In the genomic region with DNA sequence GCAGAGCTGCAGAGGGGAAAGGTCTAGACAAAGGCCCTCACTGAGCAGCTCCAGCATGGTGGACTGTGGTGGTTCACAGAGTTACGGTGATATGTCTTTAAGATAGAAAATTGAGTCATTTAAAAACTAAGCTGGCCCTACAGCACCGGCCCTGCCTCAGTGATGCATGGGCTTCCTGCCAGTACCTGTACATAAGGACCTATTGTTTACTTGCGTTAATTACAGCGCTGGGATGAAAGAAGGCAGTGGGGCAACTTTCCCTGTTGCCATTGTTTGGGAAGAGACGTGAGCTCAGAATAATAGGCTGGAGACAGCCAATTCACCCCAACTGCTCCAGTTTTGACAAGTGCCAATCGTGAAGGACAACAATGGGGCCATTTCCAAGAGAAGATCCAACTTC, we compare ENCODE assay signal across 8 mouse cellular contexts. TPM values are rescaled to one million over a fixed set of nuclear protein-coding genes. Genes with fewer than 3 reads are reported as not detected.
DNase-seq lines count a peak whose midpoint lies in the region; ATAC-seq and TF ChIP-seq lines count a peak whose summit lies in the region.

No protein-coding gene starts in this region.

- H3K9ac ChIP-seq in lung, postnatal 0 days (replicated peaks; ENCODE audit: low read depth) = no peak overlapping the region
- H3K9ac ChIP-seq in forebrain, embryonic 14.5 days (ENCODE audit: low read length) = no peak overlapping the region
- H3K9ac ChIP-seq in stomach, embryonic 16.5 days (ENCODE audit: low read length) = no peak overlapping the region

- H3K4me3 ChIP-seq in heart, embryonic 10.5 days = no peak overlapping the region
- no peak overlapping the region for H3K4me3 ChIP-seq in lung, postnatal 0 days (ENCODE audit: low read depth, low read length)
- H3K4me3 ChIP-seq in forebrain, embryonic 14.5 days (ENCODE audit: low read depth, low read length) = no peak overlapping the region
- no peak overlapping the region for H3K4me3 ChIP-seq in stomach, embryonic 16.5 days (replicated peaks; ENCODE audit: low read length)

- H3K36me3 ChIP-seq in heart, embryonic 10.5 days = 0 out of 2 replicates have a peak, but pooled peaks cover under 1% of the 10 kb centered on the region
- H3K36me3 ChIP-seq in lung, postnatal 0 days (ENCODE audit: insufficient read depth, low read length) = no peaks in the 10 kb centered on the region
- no peaks in the 10 kb centered on the region for H3K36me3 ChIP-seq in forebrain, embryonic 14.5 days (ENCODE audit: control insufficient read depth, insufficient read depth, low read length)
- no peaks in the 10 kb centered on the region for H3K36me3 ChIP-seq in stomach, embryonic 16.5 days (ENCODE audit: control insufficient read depth, insufficient read depth, low read length)

- peaks cover 28% of the 10 kb centered on the region for H3K4me1 ChIP-seq in heart, embryonic 10.5 days
- H3K4me1 ChIP-seq in lung, postnatal 0 days (ENCODE audit: insufficient read depth, low read depth, low read length) = peaks cover 4% of the 10 kb centered on the region
- peaks cover 25% of the 10 kb centered on the region for H3K4me1 ChIP-seq in forebrain, embryonic 14.5 days (ENCODE audit: control insufficient read depth, insufficient read depth, low read length)
- H3K4me1 ChIP-seq in stomach, embryonic 16.5 days (ENCODE audit: control insufficient read depth, insufficient read depth, low read length) = peaks cover 23% of the 10 kb centered on the region

- WGBS in heart, embryonic 10.5 days = 63% methylated on average over 6 of the region's 6 CpGs
- whole genome bisulfite sequencing in lung, postnatal 0 days = 39% methylated on average over 6 of the region's 6 CpGs
- 9% methylated on average over 6 of the region's 6 CpGs for WGBS in forebrain, embryonic 14.5 days
- 61% methylated on average over 6 of the region's 6 CpGs for WGBS in stomach, embryonic 16.5 days

- peak; percentile 91 for DNase-seq in heart, adult 11 months
- DNase-seq in heart, embryonic 10.5 days (ENCODE audit: low spot score) = no peak
- DNase-seq in lung, postnatal 0 days (ENCODE audit: low spot score) = peak; percentile 45
- DNase-seq in lung, postnatal 14 days = no peak
- DNase-seq in forebrain, embryonic 14.5 days (ENCODE audit: low spot score) = peak; percentile 47
- DNase-seq in right cerebral cortex, postnatal 10 days (ENCODE audit: low spot score in 2 of 2) = no peak
- no peak for DNase-seq in urinary bladder, postnatal 36 days (ENCODE audit: low spot score in 2 of 2)

- H3K27me3 ChIP-seq in heart, embryonic 10.5 days (ENCODE audit: insufficient read depth, poor library complexity, severe bottlenecking) = no peaks in the 10 kb centered on the region
- no peaks in the 10 kb centered on the region for H3K27me3 ChIP-seq in lung, postnatal 0 days (replicated peaks; ENCODE audit: insufficient read depth, low read length)
- no peaks in the 10 kb centered on the region for H3K27me3 ChIP-seq in forebrain, embryonic 14.5 days (replicated peaks; ENCODE audit: control insufficient read depth, insufficient read depth, low read length)
- H3K27me3 ChIP-seq in stomach, embryonic 16.5 days (ENCODE audit: control insufficient read depth, insufficient read depth, low read length) = no peaks in the 10 kb centered on the region

- no peak for TF ChIP-seq CTCF in lung, postnatal 0 days (IDR thresholded peaks at IDR 0.05)

- no peaks in the 10 kb centered on the region for H3K9me3 ChIP-seq in heart, embryonic 10.5 days
- H3K9me3 ChIP-seq in lung, postnatal 0 days (ENCODE audit: low read length) = no peaks in the 10 kb centered on the region
- H3K9me3 ChIP-seq in forebrain, embryonic 14.5 days (replicated peaks; ENCODE audit: control insufficient read depth, low read length) = no peaks in the 10 kb centered on the region
- no peaks in the 10 kb centered on the region for H3K9me3 ChIP-seq in stomach, embryonic 16.5 days (replicated peaks; ENCODE audit: control insufficient read depth, low read length)

- ATAC-seq in lung, postnatal 0 days = no peak
- no peak for ATAC-seq in forebrain, embryonic 14.5 days
- ATAC-seq in stomach, embryonic 16.5 days (ENCODE audit: insufficient read depth, low FRiP score) = no peak

- no peak overlapping the region for H3K27ac ChIP-seq in heart, embryonic 10.5 days
- peak overlapping the region; percentile 98 for H3K27ac ChIP-seq in lung, postnatal 0 days (ENCODE audit: low read length)
- H3K27ac ChIP-seq in forebrain, embryonic 14.5 days (ENCODE audit: low read depth, low read length) = peak overlapping the region; percentile 28; the same call in 1 of the 2 replicates
- peak overlapping the region; percentile 51 for H3K27ac ChIP-seq in stomach, embryonic 16.5 days (ENCODE audit: low read length)

- TF ChIP-seq EP300 in lung, postnatal 0 days (IDR thresholded peaks at IDR 0.05) = no peak

- no peak overlapping the region for H3K4me2 ChIP-seq in lung, postnatal 0 days (replicated peaks; ENCODE audit: low read depth, low read length)
- no peak overlapping the region for H3K4me2 ChIP-seq in forebrain, embryonic 14.5 days (ENCODE audit: low read length)
- no peak overlapping the region for H3K4me2 ChIP-seq in stomach, embryonic 16.5 days (ENCODE audit: low read depth, low read length)

RNA-seq across cellular contexts. Expression of gene Ctnnb1, which starts 3.4 kb away (rescaled TPM):
- 390 and 445 TPM in 2 replicates for polyA plus RNA-seq in heart, embryonic 10.5 days (2016; fragmentation: Nextera tagmentation; extraction: Ambion mirVana)
- polyA plus RNA-seq in lung, postnatal 0 days (2015; fragmentation: Nextera tagmentation; extraction: Ambion mirVana) = 383 and 452 TPM in 2 replicates
- polyA plus RNA-seq in forebrain, embryonic 14.5 days (2014; fragmentation: Nextera tagmentation; extraction: Ambion mirVana) = 788 and 853 TPM in 2 replicates
- polyA plus RNA-seq in stomach, embryonic 16.5 days (2015; fragmentation: Nextera tagmentation; extraction: Ambion mirVana) = 486 and 539 TPM in 2 replicates

Comparison
In these comparisons a context has a peak if more than half of its experiments do, and no peak if none do; other contexts are left out.
1. DNase-seq: peak in heart, adult 11 months (single experiment), lung, postnatal 0 days (single experiment) and forebrain, embryonic 14.5 days (single experiment); none in heart, embryonic 10.5 days (single experiment), lung, postnatal 14 days (single experiment), right cerebral cortex, postnatal 10 days (0 of 2) and urinary bladder, postnatal 36 days (0 of 2).